Mouse (Mus musculus): ENCODE measurements around the gene Elovl6. TPM values are rescaled to one million over a fixed set of nuclear protein-coding genes. Genes with fewer than 3 reads are reported as not detected.

Elovl6 gene
- total and polyA plus RNA-seq, 3 experiments = 15.0 to 17.2 TPM; not detected in 1

GRCm38 (mm10) chr3:129541456-129541855 is 9.3 kb downstream of the Elovl6 start:
- Histone ChIP-seq H3K4me3 (ENCODE audit: control insufficient read depth in 1 of 2, insufficient read depth in 1 of 2, low read depth in 2 of 2, low read length in 2 of 2) (no peak overlapping the region), H3K36me3 (ENCODE audit: control insufficient read depth in 1 of 2, insufficient read depth in 2 of 2, low read length in 2 of 2) (peaks cover 0 to 5% of the 10 kb centered on the region in 2 experiments; a peak in 2 of 4 replicates), H3K79me2 (ENCODE audit: control insufficient read depth, insufficient read depth, low read length, poor library complexity) (peaks cover 8% of the 10 kb centered on the region), H3K27ac (ENCODE audit: control insufficient read depth, low read depth, low read length) (no peak overlapping the region), H3K4me1 (ENCODE audit: control insufficient read depth in 1 of 2, insufficient read depth in 2 of 2, low read length in 2 of 2) (peaks cover 0 to 4% of the 10 kb centered on the region in 2 experiments; a peak in 2 of 4 replicates), H3K9me3 (replicated peaks; ENCODE audit: insufficient read depth, low read length) (no peaks in the 10 kb centered on the region), H3K27me3 (ENCODE audit: control insufficient read depth in 1 of 2, insufficient read depth in 2 of 2, low read length in 2 of 2) (no peaks in the 10 kb centered on the region), H3K9ac (ENCODE audit: control insufficient read depth, low read depth, low read length, poor library complexity, severe bottlenecking) (no peak overlapping the region)
- TF ChIP-seq ETS1 (IDR thresholded peaks at IDR 0.05; ENCODE audit: low read depth, low read length) (no peak), BHLHE40 (IDR thresholded peaks at IDR 0.05; ENCODE audit: borderline replicate concordance, low read depth, low read length) (no peak), E2F4 (IDR thresholded peaks at IDR 0.05; ENCODE audit: borderline replicate concordance, low read depth, low read length) (no peak), POLR2AphosphoS2 (IDR thresholded peaks at IDR 0.05; ENCODE audit: low read length) (no peak), SMC3 (IDR thresholded peaks at IDR 0.05; ENCODE audit: low read depth, low read length) (no peak), MAX (IDR thresholded peaks at IDR 0.05; ENCODE audit: low read length) (no peak)
- no peak for DNase-seq (ENCODE audit: low read depth, low spot score)

GRCm38 (mm10) chr3:129543376-129543775 is 11.2 kb downstream of the Elovl6 start:
- no peaks in the 10 kb centered on the region; a peak in 1 of 4 replicates for H3K36me3 ChIP-seq (ENCODE audit: control insufficient read depth in 1 of 2, insufficient read depth in 2 of 2, low read length in 2 of 2)
- H3K9me3 ChIP-seq (replicated peaks; ENCODE audit: insufficient read depth, low read length) = no peaks in the 10 kb centered on the region
- no peak for DNase-seq (ENCODE audit: low read depth, low spot score)
- H3K4me1 ChIP-seq (ENCODE audit: control insufficient read depth in 1 of 2, insufficient read depth in 2 of 2, low read length in 2 of 2) = no peaks in the 10 kb centered on the region
- 0 out of 2 replicates have a peak, but pooled peaks cover 2% of the 10 kb centered on the region for H3K79me2 ChIP-seq (ENCODE audit: control insufficient read depth, insufficient read depth, low read length, poor library complexity)
- H3K9ac ChIP-seq (ENCODE audit: control insufficient read depth, low read depth, low read length, poor library complexity, severe bottlenecking) = no peak overlapping the region
- no peak overlapping the region for H3K4me3 ChIP-seq (ENCODE audit: control insufficient read depth in 1 of 2, insufficient read depth in 1 of 2, low read depth in 2 of 2, low read length in 2 of 2)
- no peak overlapping the region for H3K27ac ChIP-seq (ENCODE audit: control insufficient read depth, low read depth, low read length)
- TF ChIP-seq SMC3 (IDR thresholded peaks at IDR 0.05; ENCODE audit: low read depth, low read length) (no peak), ZMIZ1 (IDR thresholded peaks at IDR 0.05; ENCODE audit: low read depth, low read length) (no peak), TAL1 (IDR thresholded peaks at IDR 0.05; ENCODE audit: low read length) (no peak), CHD1 (IDR thresholded peaks at IDR 0.05; ENCODE audit: low read depth, low read length) (no peak), USF2 (IDR thresholded peaks at IDR 0.05; ENCODE audit: borderline replicate concordance in 1 of 2, insufficient read depth in 1 of 2, low read depth in 1 of 2, low read length in 2 of 2) (no peak), CHD2 (IDR thresholded peaks at IDR 0.05; ENCODE audit: low read length) (no peak)
- H3K27me3 ChIP-seq (ENCODE audit: control insufficient read depth in 1 of 2, insufficient read depth in 2 of 2, low read length in 2 of 2) = no peaks in the 10 kb centered on the region

- DNase-seq (ENCODE audit: low read depth, low spot score) = no peak
- Histone ChIP-seq H3K9me3 (replicated peaks; ENCODE audit: insufficient read depth, low read length) (no peaks in the 10 kb centered on the region), H3K36me3 (ENCODE audit: control insufficient read depth in 1 of 2, insufficient read depth in 2 of 2, low read length in 2 of 2) (no peaks in the 10 kb centered on the region; a peak in 1 of 4 replicates), H3K27me3 (ENCODE audit: control insufficient read depth in 1 of 2, insufficient read depth in 2 of 2, low read length in 2 of 2) (no peaks in the 10 kb centered on the region), H3K79me2 (ENCODE audit: control insufficient read depth, insufficient read depth, low read length, poor library complexity) (no peaks in the 10 kb centered on the region), H3K27ac (ENCODE audit: control insufficient read depth, low read depth, low read length) (no peak overlapping the region), H3K4me3 (ENCODE audit: control insufficient read depth in 1 of 2, insufficient read depth in 1 of 2, low read depth in 2 of 2, low read length in 2 of 2) (no peak overlapping the region), H3K9ac (ENCODE audit: control insufficient read depth, low read depth, low read length, poor library complexity, severe bottlenecking) (no peak overlapping the region), H3K4me1 (ENCODE audit: control insufficient read depth in 1 of 2, insufficient read depth in 2 of 2, low read length in 2 of 2) (no peaks in the 10 kb centered on the region)
- no peak for TF ChIP-seq ZMIZ1 (IDR thresholded peaks at IDR 0.05; ENCODE audit: low read depth, low read length)
- TF ChIP-seq BHLHE40 (IDR thresholded peaks at IDR 0.05; ENCODE audit: borderline replicate concordance, low read depth, low read length) = no peak
- no peak for TF ChIP-seq KAT2A (conservative IDR thresholded peaks at IDR 0.05; ENCODE audit: low read depth, low read length)
- no peak for TF ChIP-seq ELF1 (IDR thresholded peaks at IDR 0.05; ENCODE audit: low read depth, low read length)
- TF ChIP-seq CHD1 (IDR thresholded peaks at IDR 0.05; ENCODE audit: low read depth, low read length) = no peak
- TF ChIP-seq RCOR1 (IDR thresholded peaks at IDR 0.05; ENCODE audit: low read depth, low read length) = no peak
- no peak for TF ChIP-seq HCFC1 (IDR thresholded peaks at IDR 0.05; ENCODE audit: low read depth, low read length)
These were observed 12.1 kb downstream of the Elovl6 start for GRCm38 (mm10) chr3:129544217-129544616.

Measured in MEL (cell line).